Mouse (Mus musculus): ENCODE results near the gene Rnase4.

DNA sequence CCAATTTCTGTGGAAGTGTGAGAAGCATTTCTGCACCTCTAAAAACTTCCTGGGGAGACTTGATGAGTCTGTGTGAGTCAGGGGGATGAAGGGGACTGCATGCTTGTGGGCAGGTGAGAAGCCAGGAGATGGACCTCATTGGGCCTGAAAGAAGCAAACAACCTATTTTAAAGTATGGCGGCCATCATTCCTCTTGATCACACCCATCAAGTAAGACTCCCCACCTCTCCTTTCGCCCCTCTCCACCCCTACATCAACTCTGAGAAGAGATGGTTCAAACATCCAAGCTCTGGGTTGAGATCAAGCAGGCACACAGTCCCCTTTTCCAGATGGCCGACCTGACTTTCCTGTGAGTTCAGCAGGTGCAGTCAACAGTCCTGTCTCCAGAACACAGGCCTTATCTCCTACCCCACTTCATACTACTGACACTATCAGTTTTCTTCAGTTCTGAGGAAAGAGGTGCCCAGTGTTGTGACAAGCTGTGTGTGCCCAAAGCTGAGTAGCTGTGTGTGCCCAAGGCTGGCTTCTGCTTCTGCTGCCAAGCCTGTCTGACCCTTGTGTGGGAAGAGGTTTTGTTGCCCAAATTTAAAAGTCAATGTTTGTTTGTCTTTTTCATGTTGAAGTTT is 59.4 kb downstream of the Rnase4 start:
- no peak for TF ChIP-seq CTCF (IDR thresholded peaks at IDR 0.05)
- TF ChIP-seq EP300 (IDR thresholded peaks at IDR 0.05), result no peak
